9 mouse cellular contexts compared by ENCODE assay signal in genomic region chr13:21275021-21275814, GRCm38 (mm10). TPM values are rescaled to one million over a fixed set of nuclear protein-coding genes. Genes with fewer than 3 reads are reported as not detected.
DNase-seq lines count a peak whose midpoint lies in the region; ATAC-seq and TF ChIP-seq lines count a peak whose summit lies in the region.
"Had no signal": no experiment of that assay in that cellular context is flagged by ENCODE, and none has a peak within 500 bp of the region (broad histone marks: within the 10 kb centered on the region; RNA-seq: fewer than 3 reads in every experiment).

No protein-coding gene starts in this region.

- peak overlapping the region; percentile 44 for H3K4me3 ChIP-seq in C2C12 (ENCODE audit: insufficient read depth, poor library complexity, severe bottlenecking)
- H3K4me3 ChIP-seq in heart, embryonic 14.5 days (ENCODE audit: control insufficient read depth in 1 of 2, insufficient read depth in 1 of 2, low read depth in 1 of 2, low read length in 2 of 2), result peak overlapping the region; percentile 64 to 77
- H3K4me3 ChIP-seq in midbrain, postnatal 0 days (ENCODE audit: low read depth, low read length), result peak overlapping the region; percentile 59

- H3K79me3 ChIP-seq in C2C12 (ENCODE audit: low read depth), result no peaks in the 10 kb centered on the region

- under 1% methylated on average over 29 of the region's 29 CpGs for WGBS in heart, embryonic 14.5 days
- WGBS in midbrain, postnatal 0 days, result under 1% methylated on average over 29 of the region's 29 CpGs

- no peaks in the 10 kb centered on the region for H3K27me3 ChIP-seq in C2C12 (ENCODE audit: control insufficient read depth, insufficient read depth, insufficient read length)
- no peaks in the 10 kb centered on the region for H3K27me3 ChIP-seq in heart, embryonic 14.5 days (ENCODE audit: control insufficient read depth, insufficient read depth, low read length)
- peaks cover 5% of the 10 kb centered on the region; the same call in 1 of the 2 replicates for H3K27me3 ChIP-seq in midbrain, postnatal 0 days (ENCODE audit: insufficient read depth, low read length)

- no peak overlapping the region for H3K27ac ChIP-seq in heart, embryonic 14.5 days (replicated peaks in 1 of 2; ENCODE audit: control insufficient read depth in 1 of 2, insufficient read depth in 1 of 2, low read depth in 2 of 2, low read length in 2 of 2)
- no peak overlapping the region; the same call in 1 of the 2 replicates for H3K27ac ChIP-seq in midbrain, postnatal 0 days (ENCODE audit: low read depth, low read length)

- no peaks in the 10 kb centered on the region for H3K79me2 ChIP-seq in C2C12 (ENCODE audit: control insufficient read depth, insufficient read depth)

- H3K4me1 ChIP-seq in heart, embryonic 14.5 days (ENCODE audit: control insufficient read depth in 2 of 2, insufficient read depth in 2 of 2, low read length in 2 of 2), result 0 out of 4 replicates have a peak, but pooled peaks cover 0 to 4% of the 10 kb centered on the region in 2 experiments
- H3K4me1 ChIP-seq in midbrain, postnatal 0 days (ENCODE audit: insufficient read depth, low read length), result 0 out of 2 replicates have a peak, but pooled peaks cover 4% of the 10 kb centered on the region

- intact Hi-C loops in left cerebral cortex, postnatal 25 days (cut with DNase I), result loop anchor here (1.0 to 5.0 kb wide), 4 partner anchors 40 to 437 kb away; no protein-coding TSS in a partner anchor

- H3K9ac ChIP-seq in heart, embryonic 14.5 days (ENCODE audit: low read length), result peak overlapping the region; percentile 69
- H3K9ac ChIP-seq in midbrain, postnatal 0 days (replicated peaks; ENCODE audit: low read length, poor library complexity, severe bottlenecking), result peak overlapping the region; percentile 45

- no peaks in the 10 kb centered on the region for H3K9me3 ChIP-seq in heart, embryonic 14.5 days (ENCODE audit: control insufficient read depth, low read length)
- H3K9me3 ChIP-seq in midbrain, postnatal 0 days (ENCODE audit: low read length), result no peaks in the 10 kb centered on the region

- no peaks in the 10 kb centered on the region for H3K36me3 ChIP-seq in C2C12 (ENCODE audit: control insufficient read depth, insufficient read depth)
- H3K36me3 ChIP-seq in heart, embryonic 14.5 days (ENCODE audit: control insufficient read depth, insufficient read depth, low read length), result no peaks in the 10 kb centered on the region
- H3K36me3 ChIP-seq in midbrain, postnatal 0 days (ENCODE audit: insufficient read depth, low read length), result no peaks in the 10 kb centered on the region

- peak overlapping the region; percentile 89 for H3K4me2 ChIP-seq in heart, embryonic 14.5 days (ENCODE audit: low read length)
- H3K4me2 ChIP-seq in midbrain, postnatal 0 days (ENCODE audit: low read depth, low read length, poor library complexity, severe bottlenecking), result peak overlapping the region; percentile 86

- H3ac ChIP-seq in C2C12 (ENCODE audit: control insufficient read depth, insufficient read length, low read depth), result peak overlapping the region; percentile 79

- DNase-seq in CD4-positive, CD25-positive, alpha-beta regulatory T cell, adult 2 months (ENCODE audit: low read depth, low spot score), result peak; percentile 15
- peak; percentile 49 to 54 for DNase-seq in cerebellum, postnatal 25 days
- peak; percentile 42 to 73 for DNase-seq in left cerebral cortex, postnatal 25 days (ENCODE audit: low spot score in 2 of 2)
- peak; percentile 75 for DNase-seq in midbrain, postnatal 0 days (ENCODE audit: low spot score)
- DNase-seq in ovary, postnatal 36 days (ENCODE audit: low spot score), result no peak

- no peak for TF ChIP-seq CTCF in C2C12 (IDR thresholded peaks at IDR 0.05; ENCODE audit: control insufficient read depth, insufficient read depth, insufficient read length)
- peak; percentile 69 for TF ChIP-seq CTCF in midbrain, postnatal 0 days (IDR thresholded peaks at IDR 0.05)

- ATAC-seq in CD4-positive, CD25-positive, alpha-beta regulatory T cell, adult 4 months, result no peak
- peak; percentile 55; the same call in 1 of the 2 replicates for ATAC-seq in heart, embryonic 14.5 days (ENCODE audit: insufficient number of reproducible peaks, insufficient read depth, low FRiP score, low read depth)
- peak; percentile 63 for ATAC-seq in midbrain, postnatal 0 days (ENCODE audit: low FRiP score)

TF ChIP-seq in C2C12, 6 proteins besides CTCF, POLR2A, EP300 and RAD21:
- TF ChIP-seq CEBPB (IDR thresholded peaks at IDR 0.05; ENCODE audit: low read depth) (no peak), MAX (IDR thresholded peaks at IDR 0.05) (no peak), USF1 (IDR thresholded peaks at IDR 0.05; ENCODE audit: low read depth) (no peak), MYOD1 (IDR thresholded peaks at IDR 0.05; ENCODE audit: control insufficient read depth, insufficient read length, low read depth) (no peak), MYOG (IDR thresholded peaks at IDR 0.05; ENCODE audit: control insufficient read depth, extremely low read depth, insufficient read length) (no peak), FOSL1 (IDR thresholded peaks at IDR 0.05; ENCODE audit: insufficient read depth, low read length, poor library complexity, severe bottlenecking) (no peak)

RNA-seq across cellular contexts. Expression of gene Gpx5, which starts 17.3 kb away (rescaled TPM):
- polyA plus RNA-seq in CD4-positive, CD25-positive, alpha-beta regulatory T cell, adult 4 months (2017; shearing (Covaris generic)), result not detected
- not detected for polyA plus RNA-seq in C2C12 (2012; fragmentation: generic; extraction: Trizol)
- not detected in 2 replicates for polyA plus RNA-seq in heart, embryonic 14.5 days (2014; fragmentation: Nextera tagmentation; extraction: Ambion mirVana)
- not detected for total RNA-seq in left cerebral cortex, postnatal 25 days (2021)
- total RNA-seq in midbrain, postnatal 0 days (2014; rRNA removed), result not detected in 2 replicates
- polyA plus RNA-seq in midbrain, postnatal 0 days (2015; fragmentation: Nextera tagmentation; extraction: Ambion mirVana), result not detected in 2 replicates
- total RNA-seq: layer of hippocampus, adult 18-20 months had no signal

RNA-seq across cellular contexts. Expression of gene Gpx6, which starts 36.7 kb away (rescaled TPM):
- polyA plus RNA-seq in CD4-positive, CD25-positive, alpha-beta regulatory T cell, adult 4 months (2017; shearing (Covaris generic)), result not detected
- polyA plus RNA-seq in C2C12 (2012; fragmentation: generic; extraction: Trizol), result not detected
- not detected in 2 replicates for polyA plus RNA-seq in heart, embryonic 14.5 days (2014; fragmentation: Nextera tagmentation; extraction: Ambion mirVana)
- total RNA-seq in left cerebral cortex, postnatal 25 days (2021), result not detected
- total RNA-seq in midbrain, postnatal 0 days (2014; rRNA removed), result not detected in 2 replicates
- 0.26 and 0.58 TPM in 2 replicates for polyA plus RNA-seq in midbrain, postnatal 0 days (2015; fragmentation: Nextera tagmentation; extraction: Ambion mirVana)
- total RNA-seq: layer of hippocampus, adult 18-20 months had no signal
